Mouse (Mus musculus) adrenal gland, adult 8-10 months (tissue): ENCODE results near the gene Otulinl. TPM values are rescaled to one million over a fixed set of nuclear protein-coding genes. Genes with fewer than 3 reads are reported as not detected.

Source experiments
- DNase-seq: peaks from one replicate; pipeline ENCODE4 v3.0.0; 2022
- total RNA-seq, 4 experiments: library from RNA; stranded (reverse); gene quantifications; 2 replicates each; pipeline ENCODE4 v1.2.4; 2022

Gene Otulinl
- total RNA-seq, 4 experiments from 2014 or later: 4.5 to 14.4 (median 7.6) TPM

DNA sequence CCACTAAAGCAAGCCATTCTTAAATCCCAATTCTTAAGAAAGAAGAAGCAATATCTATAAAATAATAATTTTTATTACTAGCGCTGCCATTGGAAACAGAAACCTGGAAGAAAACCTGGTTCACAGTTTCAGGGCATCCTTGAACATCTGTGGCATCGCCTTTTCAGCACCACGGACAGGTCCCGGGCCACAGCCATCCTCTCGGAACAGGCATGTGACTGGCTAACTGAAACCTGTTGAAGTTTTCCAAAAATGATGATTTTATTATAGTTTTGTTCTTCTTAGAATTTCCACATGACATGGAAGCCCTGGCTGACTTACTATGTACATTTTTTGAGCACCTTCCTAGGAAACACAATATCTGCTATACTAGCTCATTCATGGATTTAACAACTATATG, 26.4 kb downstream of the Otulinl start:
- no peak for DNase-seq

DNA sequence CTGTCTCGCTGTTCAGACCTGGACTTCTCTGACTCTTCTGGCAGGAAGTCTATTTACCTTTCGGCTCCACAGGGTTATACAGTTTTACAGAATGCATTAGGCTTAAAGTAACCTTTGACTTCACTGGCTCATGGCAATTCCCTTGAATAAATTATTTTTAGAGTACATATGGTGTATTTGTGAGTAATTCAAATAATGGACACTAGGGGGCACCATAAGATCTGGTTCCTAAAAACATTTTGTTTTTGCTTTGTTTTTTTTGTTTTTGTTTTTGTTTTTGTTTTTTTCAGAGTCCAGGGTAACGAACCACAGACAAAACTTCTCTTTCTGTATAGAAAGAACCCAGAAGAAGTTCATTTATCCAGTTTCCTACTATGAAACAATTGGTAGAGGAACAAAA, 33.7 kb downstream of the Otulinl start:
- no peak for DNase-seq

DNA sequence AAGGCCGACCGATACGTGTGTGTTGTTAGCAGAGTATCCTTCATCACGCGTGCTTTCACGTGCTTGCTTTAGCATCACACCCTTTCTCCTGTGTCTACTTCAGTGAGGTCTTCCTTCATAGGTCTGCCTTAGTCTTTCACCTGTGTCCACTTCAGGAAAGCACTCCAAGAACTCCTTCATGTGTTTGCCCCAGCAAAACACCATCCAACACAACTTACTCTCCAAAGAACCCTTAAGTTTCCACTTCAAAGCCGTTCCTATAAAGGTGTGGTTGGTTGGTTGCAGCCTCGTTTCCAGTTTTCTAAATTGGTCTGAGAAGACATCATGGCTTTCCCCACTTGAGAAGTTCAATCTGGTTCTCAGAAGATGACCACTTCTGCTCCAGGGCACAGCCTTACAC, 34.7 kb downstream of the Otulinl start:
- DNase-seq: no peak

DNA sequence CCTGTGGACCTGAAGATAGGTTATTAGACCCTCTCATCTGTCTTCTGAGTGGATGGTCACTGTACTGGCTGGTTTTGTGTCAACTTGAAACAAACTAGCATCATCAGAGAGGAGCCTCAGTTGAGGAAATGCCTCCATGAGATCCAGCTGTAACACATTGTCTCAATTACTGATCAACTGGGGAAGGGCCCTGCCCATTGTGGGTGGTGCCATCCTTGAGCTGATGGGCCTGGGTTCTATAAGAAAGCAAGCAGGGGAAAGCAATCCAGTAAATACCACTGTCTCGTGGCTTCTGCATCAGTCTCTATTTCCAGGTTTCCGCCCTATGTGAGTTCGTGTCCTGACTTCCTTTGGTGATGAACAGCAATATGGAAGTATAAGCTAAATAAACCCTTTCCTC, 36.1 kb downstream of the Otulinl start:
- DNase-seq: no peak

DNA sequence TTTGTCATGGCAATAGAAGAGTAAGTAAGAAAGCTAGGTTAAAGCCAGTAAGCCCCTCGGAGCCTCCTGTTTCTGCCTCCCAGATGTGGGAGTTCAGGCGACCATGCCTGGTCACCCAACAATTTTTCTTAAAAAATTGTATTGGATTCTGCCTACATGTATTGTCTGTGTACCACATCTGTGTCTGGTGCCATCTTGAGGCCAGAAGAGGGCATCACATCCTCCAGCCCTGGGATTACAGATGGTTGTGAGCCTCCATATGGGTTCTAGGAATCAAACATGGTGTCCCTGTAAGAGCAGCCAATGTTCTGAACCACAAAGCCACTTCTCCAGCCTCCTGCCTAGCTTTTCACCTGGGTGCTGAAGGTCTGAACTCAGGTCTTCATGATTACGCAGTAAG, 38.5 kb downstream of the Otulinl start:
- DNase-seq: no peak

DNA sequence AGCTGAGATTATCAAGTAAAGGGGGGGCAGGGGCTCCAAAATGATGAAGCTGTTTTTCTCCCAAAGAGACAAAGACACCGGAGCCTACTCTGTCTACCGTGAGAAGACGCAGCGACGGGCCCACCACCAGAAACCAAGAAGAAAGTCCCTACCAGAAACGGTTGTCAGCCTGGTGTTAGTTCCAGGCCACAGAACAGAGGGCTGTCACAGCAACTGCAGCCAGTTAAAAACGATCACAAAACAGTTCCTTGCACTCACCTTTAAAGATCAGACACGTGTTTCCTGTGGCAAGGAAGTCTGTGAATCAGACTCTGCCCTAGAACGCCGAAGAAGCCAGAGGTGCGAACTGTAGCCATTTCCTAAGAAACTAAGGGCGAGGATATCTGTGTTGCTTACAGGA, 40.2 kb downstream of the Otulinl start:
- no peak for DNase-seq

DNA sequence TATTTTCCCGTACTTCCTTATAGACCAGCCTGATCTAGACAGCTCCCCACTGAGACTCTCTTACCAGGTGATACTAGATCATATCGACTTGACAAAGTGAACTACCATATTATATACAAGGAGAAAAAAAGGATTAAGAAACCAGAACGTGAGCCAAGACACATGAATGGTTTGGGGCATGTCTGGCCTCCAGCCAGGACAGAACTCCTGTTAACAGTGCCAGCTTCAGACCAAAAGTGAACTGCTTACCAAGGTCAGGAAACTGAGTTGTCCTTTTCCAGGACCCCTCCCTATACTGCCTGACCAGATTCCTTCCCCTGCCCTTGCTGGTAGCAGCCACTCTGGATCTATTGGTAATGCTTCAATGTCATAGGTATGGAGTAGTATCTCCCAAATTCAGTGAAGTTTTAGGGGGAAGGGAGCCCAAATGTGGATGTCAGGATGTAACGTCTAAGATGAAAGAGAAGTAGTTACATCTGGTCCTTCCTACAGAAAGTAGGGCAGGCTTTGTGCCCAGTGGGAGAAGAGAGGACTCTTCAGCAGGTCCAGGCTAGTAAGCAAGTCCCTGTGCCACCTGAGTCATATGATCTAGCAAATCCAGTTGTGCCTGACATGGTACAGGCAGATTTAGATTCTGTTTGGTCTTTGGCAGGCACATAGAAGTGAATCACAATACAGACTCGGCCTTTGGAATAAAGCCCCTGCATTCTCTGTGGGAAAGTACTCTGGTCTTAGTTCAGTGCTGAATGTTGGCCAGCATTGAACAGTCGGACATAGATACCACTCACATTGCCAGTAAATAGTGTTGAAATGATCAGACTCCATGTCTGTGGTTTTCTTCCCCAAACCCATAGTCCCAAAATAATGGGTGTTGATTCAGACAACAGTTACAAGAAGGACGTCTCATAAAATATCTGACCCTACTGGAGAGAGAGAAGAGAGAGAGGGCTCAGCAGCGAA, 47.2 kb downstream of the Otulinl start:
- no peak for DNase-seq

DNA sequence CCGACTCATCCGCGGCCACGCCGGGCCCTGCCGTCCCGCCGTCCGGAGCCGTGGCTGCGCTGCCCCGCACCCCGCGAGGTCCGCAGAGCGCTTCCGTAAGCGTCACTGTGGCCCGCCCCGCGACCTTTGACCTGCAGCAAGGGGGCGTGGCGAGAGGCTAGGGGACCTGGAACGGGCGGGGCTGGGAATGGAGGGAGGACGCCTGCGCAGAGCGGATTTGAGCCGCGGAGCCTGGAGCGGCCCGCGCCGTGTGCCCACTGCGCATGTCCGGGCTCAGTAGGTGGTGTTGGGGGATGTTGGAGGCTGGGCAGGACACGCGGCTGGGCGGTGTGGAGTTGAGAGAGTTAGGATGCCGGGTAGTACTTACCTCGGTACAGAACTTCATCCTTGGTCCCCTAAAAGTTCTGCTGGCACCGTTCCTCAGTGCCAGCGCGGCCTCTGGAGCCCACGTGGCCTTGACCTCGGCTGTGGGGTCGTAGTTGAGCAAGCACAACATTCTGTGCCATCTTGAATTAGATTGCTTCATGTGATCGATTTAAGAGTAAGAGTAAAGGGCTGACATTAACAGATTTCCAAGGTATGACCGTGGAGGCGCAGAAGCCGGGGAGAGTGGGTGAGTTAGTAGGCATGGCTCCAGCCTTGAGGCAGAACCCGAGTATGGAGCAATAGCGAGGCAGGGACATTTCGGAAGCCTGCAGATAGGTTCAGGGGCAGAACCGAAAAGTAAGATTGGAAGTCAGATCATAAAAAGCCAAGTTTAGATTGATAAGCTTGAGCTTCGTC, 50.6 kb downstream of the Otulinl start, which contains the start of gene Otulin:
TSS of gene Otulin (minus strand) at position 93 of the 783 bp plus-strand sequence.
- DNase-seq: peak; percentile 97

DNA sequence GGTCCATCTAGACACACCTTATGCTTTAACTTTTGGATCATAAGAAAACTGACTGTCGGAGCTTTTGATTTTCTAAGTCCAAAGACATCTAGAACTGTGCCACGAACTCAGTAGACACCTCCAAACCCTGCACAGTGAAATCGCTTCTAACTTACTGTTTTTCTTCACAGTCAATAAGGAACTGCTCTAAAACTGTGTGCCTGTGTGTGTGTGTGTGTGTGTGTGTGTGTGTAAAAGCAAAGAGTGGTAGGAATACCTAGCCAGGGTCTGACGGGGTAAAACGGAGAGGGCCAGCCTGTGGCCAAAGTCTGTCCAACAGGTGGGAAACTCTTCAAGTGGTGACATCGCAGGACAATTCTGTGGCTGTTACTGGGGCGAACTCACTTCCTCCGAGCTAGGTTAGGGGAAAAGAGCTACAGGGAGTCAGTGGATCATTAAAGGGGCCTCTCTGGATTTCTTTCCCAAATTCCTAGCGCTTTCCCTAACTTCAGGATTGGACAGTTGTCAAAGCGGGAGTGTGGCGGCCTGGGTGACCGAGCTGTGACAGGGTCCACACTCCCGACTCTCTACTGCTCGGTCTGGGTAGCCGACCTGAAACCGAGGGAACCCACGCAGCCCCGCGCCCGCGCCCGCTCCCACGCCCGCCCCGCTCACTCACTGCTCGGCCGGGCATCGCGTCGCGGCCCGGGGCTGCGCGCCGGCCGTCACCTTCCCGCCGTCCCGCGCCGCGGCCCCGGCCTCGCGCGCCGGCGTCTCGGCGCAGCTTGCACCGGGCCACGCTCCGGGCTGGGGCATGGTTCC, 51.4 kb downstream of the Otulinl start:
- DNase-seq: peak; percentile 25

DNA sequence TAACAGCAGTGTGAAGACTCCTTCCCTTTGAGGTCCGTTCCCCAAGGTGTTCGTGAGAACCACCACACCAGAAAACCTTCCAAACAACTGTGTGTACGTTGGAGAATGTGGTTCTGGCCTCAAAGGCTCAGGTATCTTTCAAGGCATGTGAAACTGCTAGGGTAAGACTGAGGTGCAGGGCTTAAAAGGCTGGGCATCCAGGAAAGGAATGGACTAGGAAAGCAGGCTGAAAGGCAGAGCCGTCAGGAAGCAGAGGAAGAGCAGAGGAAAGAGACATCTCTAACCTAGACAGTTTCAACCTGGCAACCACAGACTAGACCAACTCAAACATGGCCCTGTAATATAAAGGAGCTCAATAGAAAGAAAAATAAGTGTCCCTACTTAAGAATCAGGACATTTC, 52.3 kb downstream of the Otulinl start:
- DNase-seq: no peak

DNA sequence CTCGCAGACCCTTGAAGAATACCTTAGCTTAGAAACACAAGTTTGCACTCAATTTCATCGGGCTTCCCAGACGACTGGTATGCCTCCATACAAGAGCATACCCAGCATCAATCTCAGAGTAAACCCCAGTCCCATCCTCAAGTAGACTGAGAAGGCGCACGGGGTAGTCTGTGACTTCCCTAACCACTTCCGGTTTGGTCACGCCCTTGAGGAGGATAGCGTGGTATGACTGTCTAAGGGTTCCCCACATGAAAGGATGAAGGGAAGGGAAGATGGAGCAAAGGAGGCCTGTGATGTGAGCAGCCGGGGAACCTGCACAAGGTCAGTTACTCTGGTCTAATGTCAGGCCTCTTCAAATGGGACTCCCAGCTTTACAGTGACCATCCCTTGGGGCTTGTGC, 53.6 kb downstream of the Otulinl start:
- no peak for DNase-seq

DNA sequence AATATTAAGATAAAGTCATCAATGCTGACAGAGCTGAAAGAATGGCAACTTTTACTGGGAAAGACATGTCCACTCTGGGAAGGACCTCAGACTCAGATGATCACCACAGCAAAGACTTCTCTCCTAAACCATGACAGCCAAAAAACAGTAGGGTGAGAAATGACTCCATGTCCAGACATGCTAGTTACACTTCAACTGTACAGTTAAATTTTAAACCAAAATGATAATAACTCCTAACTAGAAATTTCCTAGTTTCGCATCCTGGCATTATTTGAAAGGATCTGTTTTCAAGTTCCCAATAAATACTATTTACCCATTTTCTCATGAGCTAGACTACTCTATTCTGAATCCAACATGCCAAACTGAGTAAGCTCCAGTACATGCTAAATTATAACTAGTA, 55.1 kb downstream of the Otulinl start:
- no peak for DNase-seq

DNA sequence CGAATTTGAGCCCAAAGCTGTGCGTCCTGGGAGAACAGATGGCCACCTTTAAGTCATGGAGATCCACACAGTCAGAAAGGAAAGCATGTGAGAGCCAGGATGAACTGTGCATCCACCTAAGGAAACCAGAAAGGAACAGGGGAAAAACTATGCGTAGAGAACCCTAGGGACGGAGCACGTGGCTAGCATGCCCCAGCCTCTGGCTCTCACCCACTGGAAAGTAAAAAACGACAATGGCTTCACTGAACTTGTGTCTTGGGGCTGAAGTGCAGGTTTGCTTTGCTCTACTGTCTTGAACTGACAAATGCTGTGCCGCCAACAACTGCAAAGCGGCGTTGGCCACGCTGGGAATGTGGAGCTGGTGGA, 55.5 kb downstream of the Otulinl start:
- no peak for DNase-seq

DNA sequence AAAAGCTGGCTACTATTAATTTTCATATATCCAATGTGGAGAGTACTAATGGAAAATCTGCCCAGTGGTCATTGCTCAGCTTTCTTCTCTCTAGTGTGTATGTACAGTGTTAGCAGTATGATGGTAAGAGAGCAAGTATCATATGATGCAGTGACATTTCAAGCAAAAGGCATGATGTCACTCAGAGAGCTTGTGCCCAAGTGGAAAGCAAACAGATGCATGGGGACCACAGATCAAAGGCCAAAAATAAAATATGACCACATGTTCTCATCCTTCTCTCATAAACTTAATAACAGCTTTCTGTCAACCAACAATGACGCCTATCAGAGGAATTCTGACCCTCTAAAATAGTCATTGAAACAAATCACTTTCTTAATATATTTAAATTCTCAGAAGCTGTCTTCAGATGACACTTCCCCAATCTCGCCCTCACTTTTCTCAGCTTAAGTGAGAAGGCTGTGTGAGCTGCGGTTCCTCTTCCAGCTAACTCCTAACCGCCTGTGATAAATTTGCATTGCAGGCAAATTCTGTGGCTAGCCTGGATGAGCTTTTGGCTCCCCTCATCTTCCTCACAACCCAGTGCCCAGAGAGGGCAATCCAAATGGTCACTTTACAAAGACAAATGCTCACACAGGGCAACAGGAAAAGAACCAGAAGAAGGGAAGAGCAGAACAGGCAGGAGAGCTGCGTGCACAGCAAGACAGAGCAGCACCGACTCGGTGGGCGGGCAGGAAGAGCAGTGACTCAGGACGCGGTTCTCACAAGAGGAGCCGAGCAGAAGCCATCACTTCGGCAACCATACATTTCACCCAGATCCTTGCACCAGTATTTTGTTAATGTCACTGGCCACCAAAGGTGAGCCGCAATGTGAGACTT, 56.1 kb downstream of the Otulinl start:
- no peak for DNase-seq

DNA sequence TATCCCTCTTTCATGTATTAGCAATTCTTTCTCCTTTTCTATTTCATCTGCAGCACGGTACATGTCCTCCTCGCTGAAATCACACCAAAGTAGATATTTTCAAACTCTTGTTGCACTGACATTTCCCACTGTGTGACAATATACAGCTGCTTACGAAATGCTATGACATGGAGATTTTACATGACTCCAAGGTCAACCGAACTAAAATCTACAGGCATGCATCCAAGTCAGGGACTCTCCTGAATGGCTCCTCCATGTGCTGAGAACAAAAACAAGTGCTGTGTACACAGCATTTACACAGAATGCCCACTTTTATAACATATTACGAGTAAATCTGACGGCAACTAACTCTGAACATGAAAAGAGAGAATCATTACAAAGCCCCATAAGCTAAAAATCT, 58.1 kb downstream of the Otulinl start:
- DNase-seq: no peak

DNA sequence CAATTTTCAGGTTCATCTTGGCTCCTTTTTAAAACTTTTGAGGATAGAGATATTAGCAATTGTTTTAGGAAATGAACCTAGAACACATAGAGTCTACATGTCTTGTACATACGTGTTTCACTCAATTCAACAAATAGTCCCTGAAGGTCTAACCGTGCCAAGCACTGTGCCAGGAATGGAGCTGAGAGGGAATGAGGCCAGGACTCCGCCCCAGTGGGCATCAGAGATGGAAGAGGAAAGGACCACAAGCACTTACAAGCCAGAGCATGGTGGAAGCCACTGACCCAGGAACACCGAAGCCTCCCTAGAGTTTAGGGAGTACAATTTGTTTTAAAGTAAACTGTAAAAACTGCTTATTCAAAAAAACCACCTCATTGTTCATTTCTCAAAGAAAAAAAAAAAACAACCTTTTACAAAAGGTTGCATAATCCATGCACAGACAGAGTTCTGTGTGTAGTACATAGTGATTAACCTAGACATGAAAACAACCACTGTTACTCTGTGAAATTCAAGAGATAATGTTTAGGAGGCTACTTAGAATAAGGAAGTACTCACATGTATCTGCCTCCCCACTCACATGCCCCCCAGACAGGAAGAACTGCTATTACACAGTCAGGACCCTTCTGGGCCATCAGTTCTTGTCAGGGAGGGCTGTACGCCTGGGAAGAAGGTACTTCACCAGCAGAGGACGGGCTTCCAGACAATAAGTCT, 60.7 kb downstream of the Otulinl start:
- DNase-seq: no peak

DNA sequence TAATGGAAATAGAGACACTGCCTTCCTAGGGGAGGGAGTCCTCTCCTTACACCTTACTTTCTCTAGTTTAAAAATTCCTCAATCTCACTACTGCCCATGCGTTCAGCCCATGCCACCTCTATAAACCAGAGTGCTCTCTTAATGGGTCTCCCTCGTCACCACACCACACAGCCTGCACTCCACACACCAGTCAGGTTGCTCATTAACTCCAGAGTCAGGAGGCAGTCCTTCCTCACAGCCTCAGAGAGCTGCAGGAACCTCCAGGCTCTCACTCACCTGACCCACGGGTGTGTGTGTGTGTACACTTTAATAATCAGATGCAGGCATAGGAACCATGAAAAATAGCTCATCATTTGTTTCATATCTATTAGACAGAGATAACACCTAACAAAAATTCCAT, 61.7 kb downstream of the Otulinl start:
- DNase-seq: no peak

DNA sequence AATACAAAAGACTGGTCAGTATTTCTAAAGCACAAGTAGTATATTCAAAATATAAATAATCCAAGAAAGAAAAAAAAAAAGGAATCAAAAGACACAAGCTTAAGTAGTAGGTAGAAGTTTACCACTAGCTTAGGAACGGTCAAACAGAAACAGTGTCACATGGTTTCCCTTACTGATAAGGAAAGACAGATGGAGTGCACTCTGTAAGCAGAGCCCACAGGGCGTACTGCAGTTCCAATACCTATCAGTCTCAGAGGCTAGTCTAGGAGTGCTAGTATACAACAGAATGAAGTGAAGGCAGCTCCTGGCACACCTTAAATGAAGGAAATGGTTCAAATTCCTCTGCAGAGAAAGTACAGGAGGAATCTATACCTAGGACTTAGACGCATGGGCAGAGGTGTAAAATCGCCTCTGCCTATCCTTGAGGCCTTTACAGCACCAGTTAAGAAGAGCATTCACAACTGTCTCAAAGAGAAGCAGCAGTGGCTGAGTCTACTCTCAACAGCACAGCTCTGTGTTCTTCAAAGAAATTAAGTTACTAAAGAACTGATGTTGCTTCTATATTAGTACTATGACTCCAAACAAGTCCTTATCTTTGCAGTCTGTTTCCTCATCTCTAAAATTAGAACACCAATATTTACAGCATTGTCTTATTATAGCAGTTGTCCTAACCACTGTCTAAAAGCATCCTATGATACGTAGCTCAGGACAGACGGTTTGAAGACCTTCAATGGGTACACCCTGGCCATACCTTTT, 62.4 kb downstream of the Otulinl start:
- DNase-seq: no peak

DNA sequence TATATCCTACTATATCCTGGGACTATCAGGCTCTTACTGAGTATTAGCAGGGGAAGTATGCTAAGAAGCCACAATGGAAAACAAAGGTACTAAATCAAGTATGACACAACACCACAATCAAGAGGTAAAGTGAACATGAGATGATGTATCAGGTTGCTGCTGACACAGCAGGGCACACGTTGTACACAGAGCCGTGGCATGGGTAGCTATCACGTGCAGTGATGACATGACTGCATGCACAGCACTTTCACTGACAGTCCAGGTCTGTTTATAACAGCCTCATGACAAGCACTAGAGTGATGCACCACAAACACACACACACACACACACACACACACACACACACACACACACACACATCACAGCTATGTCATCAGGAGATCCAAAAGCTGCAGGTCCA, 64.2 kb downstream of the Otulinl start:
- no peak for DNase-seq

DNA sequence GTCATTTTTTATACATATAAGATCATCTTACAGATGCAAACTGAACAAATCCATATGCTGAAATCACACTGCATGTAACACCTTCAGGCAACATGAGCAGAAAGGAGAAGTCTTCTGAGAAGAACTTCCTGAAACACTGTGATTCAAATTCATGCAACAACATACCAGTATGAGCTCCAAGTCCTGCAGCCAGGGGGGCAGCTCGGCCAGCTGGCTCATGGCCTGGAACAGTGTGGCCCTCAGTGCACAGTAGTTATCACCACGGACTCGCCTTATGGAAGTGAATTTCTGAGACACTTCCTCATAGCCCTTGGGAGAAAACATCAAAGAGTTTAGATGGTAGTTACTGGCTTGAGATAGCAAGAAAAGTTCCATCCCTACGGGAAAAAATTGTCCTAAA, 65.2 kb downstream of the Otulinl start:
- no peak for DNase-seq
